Mouse (Mus musculus): Measurements from ENCODE around the gene Sln. TPM values are rescaled to one million over a fixed set of nuclear protein-coding genes. Genes with fewer than 3 reads are reported as not detected.

Gene Sln
- total RNA-seq (2021) = 1 to 10 TPM in 1 of 2 experiments, under 1 TPM in 1; 0.40 to 1.8 TPM
- long read RNA-seq, experiment 1, transcript Sln-201 (2 exons, 1,318 nt) = major isoform, 17 of 17 reads
- long read RNA-seq, experiment 1, partial matches to known transcripts = 0 of 17 reads
- long read RNA-seq, experiment 1, other reads (novel, unspliced or antisense) = 0 of 17 reads
- long read RNA-seq, experiment 2, transcript Sln-201 (2 exons, 1,318 nt) = major isoform, 13 of 13 reads
- long read RNA-seq, experiment 2, partial matches to known transcripts = 0 of 13 reads
- long read RNA-seq, experiment 2, other reads (novel, unspliced or antisense) = 0 of 13 reads

DNA sequence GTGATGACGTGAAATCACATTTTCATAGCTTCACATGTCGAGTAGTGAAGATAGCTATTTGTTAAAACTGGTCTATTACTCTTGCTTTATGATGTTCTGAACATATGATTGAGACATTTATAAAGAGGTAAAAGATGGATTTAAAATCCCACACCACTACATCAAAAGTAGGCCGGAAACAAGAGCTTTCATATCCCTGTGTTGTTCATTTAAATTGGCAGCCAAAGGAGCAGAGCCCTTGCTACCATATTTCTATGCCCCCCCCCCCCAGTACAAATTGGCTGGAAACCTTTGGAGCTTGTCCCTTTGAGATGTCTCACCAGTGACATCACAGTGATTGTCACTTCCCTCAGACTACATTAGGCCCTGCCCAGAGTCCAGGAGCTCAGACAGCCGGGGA is at the start of gene Sln:
Gene Sln (plus strand): TSS at position 301 of the 400 bp plus-strand sequence.
- DNase-seq = no peak

DNA sequence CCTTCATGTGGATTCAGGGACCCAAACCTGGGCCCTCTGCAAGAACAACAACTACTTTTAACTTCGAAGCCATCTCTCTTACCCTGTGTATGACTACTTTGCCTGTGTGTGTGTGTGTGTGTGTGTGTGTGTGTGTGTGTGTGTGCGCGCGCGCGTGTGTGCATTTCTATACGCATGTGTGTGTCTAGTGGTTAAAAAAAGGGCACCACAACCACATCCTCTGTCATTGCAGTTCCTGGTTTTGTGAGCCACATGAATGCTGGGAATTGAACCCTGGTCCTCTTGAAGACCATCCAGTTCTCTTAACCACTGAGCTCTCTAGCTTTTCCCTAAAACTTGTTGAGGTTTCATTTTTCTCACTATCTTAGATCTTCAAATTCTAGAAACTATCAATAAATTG is 47.0 kb upstream of the Sln start:
- no peak for DNase-seq

DNA sequence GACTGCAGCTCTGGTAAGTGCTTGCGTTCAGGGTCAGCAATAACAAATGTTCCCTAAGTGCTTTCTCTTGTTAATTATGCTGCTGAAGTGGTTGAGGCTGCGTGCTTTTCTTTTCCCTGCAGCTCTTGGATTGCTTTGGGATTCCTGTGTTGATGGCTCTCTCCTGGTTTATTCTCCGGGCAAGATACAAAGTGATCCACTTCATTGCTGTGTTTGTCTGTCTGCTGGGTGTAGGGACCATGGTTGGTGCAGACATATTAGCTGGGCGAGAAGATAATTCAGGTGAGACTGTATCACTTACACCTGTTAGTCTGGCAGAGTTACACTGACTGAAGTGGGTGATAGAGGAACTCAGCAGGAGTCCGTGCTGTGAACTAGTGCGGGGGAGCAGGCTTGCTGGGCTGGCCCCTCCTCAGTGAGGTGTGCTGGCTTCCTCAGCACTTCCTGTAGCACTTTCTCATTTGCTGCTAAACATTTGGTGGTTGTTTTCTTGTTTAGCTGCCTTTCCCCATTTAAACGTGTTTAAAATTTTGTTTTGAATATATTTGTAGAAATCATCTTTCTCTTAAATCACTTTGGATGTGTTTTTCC is 43.4 kb upstream of the Sln start:
- no peak for DNase-seq

DNA sequence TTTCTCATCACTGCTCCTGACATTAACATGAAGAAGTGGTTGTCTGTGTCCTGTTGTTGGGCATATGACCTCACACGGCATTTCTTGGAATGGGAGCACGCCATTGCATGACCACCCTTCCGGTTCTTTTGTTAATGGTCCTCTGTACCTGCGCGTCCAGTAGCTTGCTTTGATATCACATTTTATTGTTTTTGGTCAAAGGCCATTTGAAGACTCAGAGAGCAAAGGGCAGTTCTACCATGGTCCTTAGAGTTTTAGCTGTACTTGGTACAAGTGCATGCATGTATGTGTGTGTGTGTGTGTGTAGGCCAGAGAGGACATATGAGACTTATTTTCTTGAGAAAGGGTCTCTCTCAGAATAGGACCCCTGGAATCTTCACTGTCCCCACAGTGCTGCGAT is 36.5 kb upstream of the Sln start:
- DNase-seq = no peak

DNA sequence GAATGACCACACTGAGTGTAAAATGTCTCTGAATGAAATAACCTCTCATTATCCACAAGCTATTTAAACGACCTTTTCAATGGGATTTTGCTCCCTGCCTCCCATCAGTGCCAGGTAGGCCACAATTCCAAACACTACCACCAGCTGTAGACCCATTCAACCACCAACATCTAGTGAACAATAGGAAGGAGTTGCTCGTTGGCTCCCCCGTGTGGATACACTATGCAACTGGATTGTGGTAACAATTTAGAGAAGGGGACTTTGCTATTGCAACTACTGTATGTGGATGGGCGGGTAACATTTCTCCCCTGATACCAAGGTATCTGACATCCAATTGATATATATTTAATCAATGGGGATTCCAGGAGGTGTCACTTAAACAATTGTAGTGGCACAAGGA is 31.2 kb upstream of the Sln start:
- DNase-seq = no peak

DNA sequence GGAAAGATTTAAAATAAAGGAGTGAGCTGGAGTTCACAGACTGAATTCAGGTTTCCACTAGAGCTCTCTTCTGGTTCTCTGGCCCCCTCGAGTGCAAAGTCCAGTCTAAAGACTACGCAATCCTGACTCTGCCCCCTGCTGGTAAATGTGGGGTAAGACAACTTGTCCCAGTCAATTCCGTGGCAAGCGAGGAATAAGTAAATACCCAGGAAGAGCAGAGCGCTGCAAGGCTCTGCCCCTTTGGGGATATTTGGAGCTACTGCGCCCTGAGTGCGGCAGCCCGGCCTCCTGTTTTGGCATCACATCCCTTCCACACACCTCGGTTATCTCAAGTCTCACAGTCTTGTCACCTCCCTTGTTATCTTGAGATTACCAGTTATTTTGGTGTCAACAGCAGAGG is 24.6 kb upstream of the Sln start:
- no peak for DNase-seq

DNA sequence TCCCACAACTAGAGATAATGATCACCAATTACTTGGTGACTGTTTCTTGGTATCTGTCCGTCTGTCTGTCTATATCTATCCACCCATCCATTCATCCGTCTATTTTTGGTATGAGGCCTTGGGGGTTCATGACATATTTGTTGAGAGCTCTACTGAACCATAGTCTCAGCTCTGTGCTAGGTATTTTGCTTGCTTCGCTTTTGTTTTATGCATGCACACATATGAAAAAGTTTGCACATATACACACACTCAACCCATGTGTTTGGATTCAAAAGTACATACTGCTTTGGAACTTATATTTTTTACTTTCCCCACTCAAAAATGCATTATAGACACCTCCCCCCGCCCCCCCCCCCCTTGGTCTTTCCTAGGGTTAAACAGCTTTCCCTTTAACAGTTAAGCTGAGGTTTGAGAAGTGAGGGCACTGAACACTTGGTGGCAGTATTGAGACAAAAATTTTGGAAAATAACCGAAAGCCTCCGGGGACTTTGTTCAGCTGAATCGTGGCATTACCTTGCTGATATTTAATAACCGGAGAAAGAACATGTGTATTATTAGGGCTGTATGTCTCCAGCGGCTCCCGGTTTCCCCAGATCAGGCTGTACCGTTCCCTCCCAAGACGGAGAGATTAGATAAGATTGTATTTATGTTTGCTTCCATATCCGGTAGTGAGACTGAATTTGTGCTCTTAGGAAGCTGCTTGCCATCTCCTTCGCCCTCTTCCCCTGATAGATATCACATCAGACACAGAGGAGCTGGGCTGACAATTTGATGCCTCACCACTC is 20.7 kb upstream of the Sln start:
- DNase-seq = no peak

DNA sequence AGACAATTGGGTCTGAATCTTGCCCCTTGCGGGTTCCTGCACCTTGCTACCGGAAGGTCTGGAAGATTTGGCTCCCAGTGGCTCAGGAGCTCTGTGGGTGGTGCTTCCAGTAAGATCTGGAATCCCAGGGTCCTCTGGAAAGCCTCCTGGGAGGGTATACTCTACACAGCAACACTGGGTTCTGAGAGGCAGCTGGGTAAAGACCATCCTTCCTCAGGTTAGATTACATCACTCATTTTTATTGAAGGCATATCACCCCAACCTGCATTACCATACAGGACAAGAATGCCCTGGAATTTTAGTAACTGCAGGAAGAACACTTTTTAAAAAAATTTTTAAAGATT is 20.1 kb upstream of the Sln start:
- DNase-seq = no peak

DNA sequence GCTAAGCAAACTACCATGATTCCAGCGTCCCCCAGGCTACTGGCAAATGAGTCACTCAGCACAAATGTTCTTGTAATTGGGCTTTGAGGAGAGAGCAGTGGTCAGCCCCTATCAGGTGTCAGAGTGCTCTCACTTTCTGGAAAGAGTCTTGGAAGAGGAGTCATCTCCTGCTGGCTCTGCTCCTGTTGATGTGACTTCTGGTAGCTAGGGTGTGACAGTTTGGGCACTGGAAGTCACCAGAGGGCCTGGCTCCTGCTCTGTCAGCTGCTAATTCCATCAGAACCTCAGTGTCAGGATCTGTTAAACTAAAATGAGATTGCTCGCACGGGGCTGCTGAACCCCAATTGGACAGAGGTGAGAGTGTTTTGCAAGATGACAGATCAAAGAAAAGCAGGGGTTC is 14.9 kb upstream of the Sln start:
- DNase-seq = peak; percentile 57

DNA sequence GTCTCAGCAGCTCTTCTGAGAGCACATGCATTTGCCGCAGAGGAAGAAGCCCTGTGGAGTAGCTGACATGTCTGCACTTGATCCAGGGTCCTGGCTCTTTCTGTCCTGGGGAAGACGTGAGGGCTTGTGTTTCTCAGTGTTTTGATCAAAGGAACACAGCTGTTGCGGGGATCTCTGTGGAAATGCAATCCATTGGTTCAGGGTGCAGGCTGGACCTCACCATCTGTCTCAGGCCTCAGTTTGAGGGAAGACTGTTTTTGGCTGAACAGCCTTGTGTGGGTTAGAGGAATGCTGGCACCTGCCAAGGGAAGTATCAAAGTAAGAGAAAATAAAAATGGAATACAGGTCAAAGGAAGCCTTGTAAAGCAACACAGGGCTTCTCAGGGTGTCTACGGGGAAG is 14.0 kb upstream of the Sln start:
- DNase-seq = no peak

DNA sequence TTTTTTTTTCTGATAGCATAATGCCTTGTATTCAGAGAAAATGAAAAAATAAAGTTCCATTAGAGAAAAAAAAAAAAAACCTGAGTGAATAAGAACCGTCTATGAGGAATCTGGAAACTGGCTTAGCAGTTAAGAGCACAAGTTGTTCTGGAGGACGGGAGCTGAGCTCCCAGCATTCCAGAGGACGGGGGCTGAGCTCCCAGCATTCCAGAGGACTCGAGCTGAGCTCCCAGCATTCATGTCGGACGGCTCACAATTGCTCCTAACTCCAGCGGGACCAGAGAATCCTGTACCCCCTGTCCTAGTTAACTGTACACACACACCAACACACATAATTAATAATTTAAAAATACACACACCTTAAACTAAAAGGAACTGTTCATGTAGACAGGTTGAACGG is 11.1 kb upstream of the Sln start:
- no peak for DNase-seq

DNA sequence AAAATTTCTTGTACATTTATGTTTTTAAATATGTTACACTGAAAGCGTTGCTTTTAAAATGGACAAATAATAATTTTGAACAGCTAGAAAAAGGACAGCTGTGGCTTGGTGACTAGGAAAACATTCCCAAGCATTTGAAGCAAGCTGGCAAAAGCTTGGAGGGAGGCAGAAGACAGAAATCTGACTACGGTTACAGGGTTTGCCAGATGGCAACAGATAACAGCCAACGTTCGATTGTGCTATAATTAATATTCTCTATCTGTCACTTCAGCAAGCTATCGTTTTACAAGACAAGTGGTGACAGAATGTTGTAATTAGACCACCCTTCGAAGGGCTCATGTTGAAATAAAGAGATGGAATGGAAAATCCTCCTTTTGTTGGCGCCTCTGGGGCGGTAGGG is 1.4 kb upstream of the Sln start:
- DNase-seq = no peak

DNA sequence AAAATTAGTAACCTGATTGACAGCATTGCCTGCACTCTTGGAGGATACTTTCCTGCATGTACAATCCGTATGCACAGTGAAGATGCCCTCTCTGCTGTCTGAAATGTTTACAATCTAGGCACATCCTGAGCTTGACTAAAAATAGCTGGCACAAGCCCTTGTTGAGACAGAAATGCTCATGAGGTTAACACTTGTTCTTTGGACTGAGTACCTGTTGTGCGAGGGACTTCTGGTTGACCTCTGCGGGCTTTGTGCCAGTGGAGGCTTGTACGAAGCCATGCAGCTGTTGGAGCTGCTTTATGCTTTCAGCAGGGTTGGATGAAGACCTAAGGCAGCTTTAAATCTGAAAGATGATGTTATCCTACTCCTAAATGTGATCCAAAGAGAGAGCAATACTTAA is 2.2 kb downstream of the Sln start:
- peak; percentile 14 for DNase-seq

DNA sequence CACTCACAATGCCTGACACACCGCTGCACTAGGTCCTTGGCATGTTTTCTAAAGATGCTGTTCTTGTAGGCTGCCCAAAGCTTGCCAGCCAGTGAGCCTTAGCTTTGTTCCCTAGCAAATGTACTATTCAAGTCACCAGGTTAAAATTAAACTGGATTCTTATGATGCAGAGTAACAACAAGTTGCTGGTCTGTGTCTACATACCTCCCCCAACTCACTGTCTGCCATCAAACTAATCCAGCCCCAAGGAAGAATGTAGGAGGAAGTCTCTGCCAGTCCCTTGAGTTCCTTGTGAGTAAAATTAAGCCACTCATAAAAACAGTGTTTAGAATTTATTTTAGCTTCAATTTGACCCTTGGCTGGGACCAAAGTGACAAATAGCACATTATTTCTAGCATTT is 3.7 kb downstream of the Sln start:
- no peak for DNase-seq

DNA sequence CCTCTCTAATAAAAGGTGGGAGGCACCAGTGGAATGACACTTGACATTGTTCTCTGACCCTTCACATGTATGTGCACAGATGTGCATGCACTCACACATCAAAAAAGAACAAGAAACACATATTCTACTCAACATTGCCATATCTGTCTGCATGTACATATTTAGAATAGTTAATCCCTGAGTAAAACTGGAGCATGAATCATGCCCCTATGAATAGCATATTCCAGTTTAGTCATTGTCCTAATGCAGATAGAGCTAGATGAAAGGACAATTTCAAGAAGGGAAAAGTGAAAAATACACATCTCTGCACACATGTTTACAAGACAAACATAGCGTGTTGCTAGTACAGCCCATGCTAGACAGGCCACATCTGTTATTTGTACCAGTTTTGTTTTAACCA is 4.6 kb downstream of the Sln start:
- no peak for DNase-seq

DNA sequence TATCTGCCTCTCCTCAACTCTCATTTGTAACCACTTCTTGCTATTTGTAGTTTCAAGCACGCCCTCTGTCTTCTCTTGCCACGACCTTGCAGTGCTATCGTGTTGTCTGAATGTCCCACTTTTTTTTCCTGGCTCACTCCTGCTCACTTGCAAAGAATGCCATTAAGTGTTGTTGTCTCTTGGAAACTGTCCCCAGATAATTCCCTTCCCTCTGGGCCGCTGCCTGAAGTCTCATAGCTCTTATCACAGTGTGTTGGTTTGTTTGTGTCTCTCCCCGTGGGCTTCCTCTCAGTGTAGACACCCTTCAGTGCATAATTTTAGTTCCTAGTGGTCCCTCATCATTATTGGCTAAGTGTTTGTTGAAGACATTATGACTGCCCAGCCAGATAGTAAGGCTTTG is 7.9 kb downstream of the Sln start:
- no peak for DNase-seq

DNA sequence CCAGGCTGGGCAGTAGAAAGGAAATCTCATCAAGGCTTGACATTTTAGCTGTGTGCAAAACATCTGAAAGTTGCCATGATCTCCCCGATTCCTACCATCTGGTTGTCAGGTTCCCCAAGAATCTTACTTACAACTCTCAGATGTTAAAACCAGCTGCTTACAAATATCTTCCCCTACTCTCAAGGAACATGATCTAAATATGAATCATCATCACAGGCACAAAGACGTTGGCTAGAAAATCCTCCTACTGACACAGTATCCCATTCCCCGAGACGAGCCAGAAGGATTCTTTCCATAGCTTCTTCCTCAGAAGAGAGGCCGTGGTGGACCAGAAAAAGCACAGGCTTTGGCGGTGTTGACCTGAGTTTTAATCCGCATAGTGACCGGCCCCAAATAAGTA is 23.3 kb downstream of the Sln start:
- no peak for DNase-seq

DNA sequence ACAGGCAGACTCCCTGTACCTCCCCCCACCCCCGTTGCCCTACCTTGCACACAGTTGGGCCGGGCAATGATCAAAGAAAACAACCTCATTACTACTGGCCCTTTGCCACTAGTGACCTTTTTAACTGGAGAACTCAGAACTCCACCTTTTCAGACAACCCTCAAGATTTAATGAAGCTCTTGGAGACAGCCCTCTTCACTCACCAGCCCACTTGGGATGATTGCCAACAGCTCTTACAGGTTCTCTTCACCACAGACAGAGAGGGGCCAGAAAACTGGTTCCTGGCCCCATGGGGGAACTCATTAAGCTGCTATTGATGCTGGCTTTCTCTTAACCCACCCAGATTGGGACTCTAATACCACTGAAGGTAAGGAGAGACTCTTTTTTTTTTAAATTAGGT is 27.5 kb downstream of the Sln start:
- no peak for DNase-seq

DNA sequence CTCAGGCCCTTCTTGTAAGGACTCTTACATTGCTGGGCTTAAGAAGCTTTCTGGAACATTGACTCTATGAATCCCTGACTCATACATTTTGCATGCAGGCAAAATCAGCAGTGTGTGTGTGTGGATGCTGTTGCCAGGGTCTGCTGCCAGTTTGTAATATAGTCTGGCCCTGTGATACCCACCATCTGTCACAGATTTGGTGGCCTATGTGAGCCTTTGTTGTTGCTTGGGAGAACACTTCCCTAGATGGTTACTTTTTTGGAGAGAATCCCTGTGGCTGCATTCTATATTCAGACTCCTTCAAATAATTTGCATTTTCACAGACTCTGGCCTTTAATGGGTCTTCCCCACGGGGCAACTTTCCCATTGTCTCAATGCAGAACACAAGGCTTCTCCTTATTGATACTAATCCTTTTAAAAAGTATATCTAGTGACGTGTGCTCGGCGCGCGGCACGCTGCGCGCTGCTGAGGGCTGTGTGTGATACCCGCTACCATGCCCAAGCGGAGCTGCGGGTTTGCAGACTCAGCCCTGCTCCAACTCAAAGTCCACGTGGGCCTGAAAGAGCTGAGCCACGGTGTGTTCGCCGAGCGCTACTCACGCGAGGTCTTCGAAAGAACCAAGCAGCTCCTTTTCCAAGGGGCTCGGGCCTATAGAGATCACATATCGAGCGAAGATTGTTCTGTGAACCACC is 33.8 kb downstream of the Sln start:
- no peak for DNase-seq

DNA sequence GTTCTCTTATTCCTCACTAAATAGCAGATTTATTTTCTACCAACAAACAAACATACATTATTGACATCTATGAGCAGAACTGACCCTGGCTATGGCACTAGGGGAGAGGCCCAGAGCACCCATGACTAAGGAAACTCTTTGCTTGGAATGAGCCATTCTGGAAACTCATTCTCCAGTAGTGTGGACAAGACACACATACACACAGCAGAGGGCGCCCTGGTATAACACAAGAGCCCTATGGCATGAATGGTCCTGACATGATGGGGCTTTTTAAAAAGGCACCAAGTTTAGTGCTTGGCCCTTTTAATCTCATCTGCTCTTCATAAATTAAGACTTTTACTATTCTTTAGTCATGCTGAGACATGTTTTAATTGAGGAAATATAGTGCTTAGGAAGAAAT is 40.1 kb downstream of the Sln start:
- DNase-seq = no peak

DNA sequence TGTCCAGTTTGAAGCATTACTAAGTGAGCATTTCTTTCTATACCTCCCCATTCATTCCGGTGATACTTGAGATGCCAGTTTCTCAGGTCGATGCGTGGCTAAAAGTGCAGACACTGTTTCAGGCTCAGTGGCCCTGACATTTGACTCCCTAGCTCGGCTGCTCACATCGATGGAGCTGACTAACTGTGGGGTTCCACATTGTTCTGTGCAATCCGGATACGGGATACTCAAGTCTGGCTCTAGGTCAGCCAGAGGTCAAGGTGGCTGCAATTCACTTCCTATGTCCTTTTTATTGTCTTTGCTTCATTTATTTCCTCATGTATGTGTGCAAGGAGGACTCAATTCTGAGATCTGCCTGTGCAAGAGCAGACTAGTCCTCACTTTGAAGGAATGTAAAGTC is 45.9 kb downstream of the Sln start:
- DNase-seq = no peak

DNA sequence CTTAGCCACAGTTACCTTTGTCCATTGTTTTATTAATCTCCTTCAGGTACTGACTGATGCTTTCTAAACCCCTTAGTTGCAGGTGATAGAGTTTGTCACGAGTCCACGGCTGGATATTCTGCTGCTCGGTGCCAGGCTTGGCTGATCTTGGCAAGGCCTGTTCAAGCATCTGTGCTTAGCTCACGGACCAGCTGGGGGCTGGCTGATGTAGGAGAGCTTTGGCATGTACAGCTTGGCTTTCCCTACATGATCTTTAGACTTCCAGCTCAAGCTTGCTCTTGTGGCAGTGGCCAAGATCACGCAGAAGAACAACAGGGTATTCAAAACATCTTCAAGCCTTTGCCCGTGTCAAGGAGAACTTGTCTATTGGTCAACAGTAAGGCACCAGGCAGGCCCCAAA is 49.9 kb downstream of the Sln start:
- DNase-seq = no peak

DNA sequence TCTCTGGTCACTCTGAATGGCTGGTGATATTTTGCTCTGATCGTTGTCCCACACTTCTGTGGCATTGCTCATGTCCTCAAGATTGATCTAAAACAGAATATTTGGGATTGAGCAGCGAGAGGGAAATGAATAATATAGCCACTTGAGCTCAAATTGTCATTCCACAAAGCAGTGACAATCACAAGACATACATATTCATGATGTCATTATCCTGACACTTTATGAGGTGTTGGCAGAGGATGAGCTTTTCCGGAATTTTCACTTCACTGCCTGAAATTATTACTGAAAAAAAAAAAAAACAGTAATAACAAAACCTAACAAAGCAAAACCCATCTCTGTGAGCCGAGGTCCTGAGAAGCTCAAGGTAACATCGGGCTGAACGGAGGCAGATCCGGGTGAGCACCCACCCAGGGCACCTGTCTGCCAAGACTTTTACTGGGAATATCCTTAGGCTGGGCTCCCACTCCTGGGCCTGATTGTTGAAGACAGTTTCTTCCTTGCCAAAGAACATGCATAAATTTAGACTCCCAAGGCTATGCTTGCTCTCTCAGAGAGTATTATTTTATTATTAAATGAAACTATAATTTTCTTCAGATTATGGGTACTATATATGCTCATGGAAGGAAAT is 53.4 kb downstream of the Sln start:
- DNase-seq = no peak

Data from gastrocnemius, postnatal 25 days (tissue).